Mouse (Mus musculus) heart, postnatal 14 days (tissue): ENCODE measurements around the gene Ino80. TPM values are rescaled to one million over a fixed set of nuclear protein-coding genes. Genes with fewer than 3 reads are reported as not detected.
A peak's percentile ranks its signal among the peaks of the same experiment; 100 is the strongest.

Experiments
- DNase-seq, 2 experiments: peaks; one replicate each; pipeline ENCODE4 v3.0.0; 2021 to 2022
- intact Hi-C: fragments of 180-260 bp; cut with DNase I; formaldehyde crosslinking; loops from one replicate; pipeline ENCODE4 v1.15.1; 2025
- total RNA-seq, 2 experiments: library from RNA; stranded (reverse); gene quantifications; 2 replicates each; pipeline ENCODE4 v1.2.3; 2021

The Ino80 gene
- total RNA-seq, 2 experiments from 2014 or later = 11.8 TPM

DNA sequence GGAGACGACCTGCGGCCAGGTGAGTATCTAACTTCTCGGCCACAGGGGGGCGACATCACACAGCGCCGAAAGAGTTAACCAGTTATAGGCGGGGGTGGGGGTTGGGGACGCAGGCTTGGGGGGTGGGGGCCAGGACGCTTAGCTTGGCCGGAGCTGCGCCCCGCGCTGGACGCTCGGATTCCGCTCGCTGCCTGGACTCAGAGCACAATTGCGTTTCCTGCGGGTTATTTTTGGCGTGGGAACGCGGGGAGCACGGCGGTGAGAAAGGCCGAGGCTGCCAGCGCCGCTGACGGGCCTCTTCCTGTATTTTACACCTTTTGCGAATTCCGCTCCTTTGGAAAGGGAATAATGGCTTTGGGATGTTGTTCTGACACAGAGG lies 150.4 kb downstream of the Ino80 start:
- intact Hi-C loops = loop anchor here (1.0 kb wide), 2 partner anchors 9 to 27 kb away; no protein-coding TSS in a partner anchor
- peak; percentile 74 to 79 for DNase-seq

DNA sequence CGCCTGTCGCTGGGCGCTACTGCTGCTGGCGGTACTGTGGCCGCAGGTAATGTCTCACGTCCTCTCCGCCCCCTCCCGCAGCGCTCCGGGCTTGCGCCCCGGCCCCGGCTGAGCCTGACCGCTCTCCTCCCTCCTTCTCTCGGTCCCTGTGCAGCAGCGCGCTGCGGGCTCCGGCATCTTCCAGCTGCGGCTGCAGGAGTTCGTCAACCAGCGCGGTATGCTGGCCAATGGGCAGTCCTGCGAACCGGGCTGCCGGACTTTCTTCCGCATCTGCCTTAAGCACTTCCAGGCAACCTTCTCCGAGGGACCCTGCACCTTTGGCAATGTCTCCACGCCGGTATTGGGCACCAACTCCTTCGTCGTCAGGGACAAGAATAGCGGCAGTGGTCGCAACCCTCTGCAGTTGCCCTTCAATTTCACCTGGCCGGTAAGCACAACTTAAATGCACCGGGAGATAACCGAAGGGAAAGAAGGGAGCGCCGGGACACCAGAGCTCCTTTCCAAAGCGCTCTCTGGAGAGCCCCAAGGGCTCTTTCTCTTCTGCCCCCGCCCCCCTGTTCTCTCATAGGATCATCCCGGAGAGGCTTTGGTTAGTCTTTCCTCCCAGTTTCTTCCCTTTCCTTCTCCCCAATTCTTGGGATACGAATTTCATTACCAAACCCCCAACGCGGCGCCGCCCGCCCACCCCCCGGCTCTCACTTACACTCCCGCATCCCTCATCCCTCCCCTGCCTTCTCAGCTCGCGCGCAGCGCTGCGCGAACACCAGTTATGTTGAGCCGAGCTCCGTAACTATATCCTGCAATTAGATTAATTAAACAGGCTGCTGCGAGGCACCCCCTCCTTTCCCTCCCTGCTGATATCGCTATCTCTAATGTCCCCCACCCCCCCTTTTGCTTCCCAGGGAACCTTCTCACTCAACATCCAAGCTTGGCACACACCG lies 151.1 kb downstream of the Ino80 start:
- DNase-seq = peak in 1 of 2 experiments; percentile 39
- intact Hi-C loops = loop anchor here (1.0 kb wide), 2 partner anchors 10 to 26 kb away; no protein-coding TSS in a partner anchor

DNA sequence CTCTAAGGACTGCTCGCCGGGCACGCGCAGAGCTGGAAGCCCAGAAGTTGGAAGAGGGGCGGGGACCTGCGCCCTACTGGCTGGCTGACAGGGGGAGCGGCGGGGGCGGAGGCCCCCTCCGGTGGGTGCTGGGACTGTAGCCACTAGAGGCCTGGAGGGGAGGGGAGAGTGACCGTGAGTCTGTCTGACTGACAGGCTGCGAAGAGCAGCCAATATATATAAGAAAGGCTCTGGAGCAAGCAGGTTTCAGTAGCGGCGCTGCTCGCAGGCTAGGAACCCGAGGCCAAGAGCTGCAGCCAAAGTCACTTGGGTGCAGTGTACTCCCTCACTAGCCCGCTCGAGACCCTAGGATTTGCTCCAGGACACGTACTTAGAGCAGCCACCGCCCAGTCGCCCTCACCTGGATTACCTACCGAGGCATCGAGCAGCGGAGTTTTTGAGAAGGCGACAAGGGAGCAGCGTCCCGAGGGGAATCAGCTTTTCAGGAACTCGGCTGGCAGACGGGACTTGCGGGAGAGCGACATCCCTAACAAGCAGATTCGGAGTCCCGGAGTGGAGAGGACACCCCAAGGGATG lies 151.8 kb downstream of the Ino80 start, which contains the start of gene Dll4:
TSS of gene Dll4 (plus strand) at position 217 of the 576 bp plus-strand sequence.
- DNase-seq = peak; percentile 76
- intact Hi-C loops = no loop called here

- no peak for DNase-seq
- intact Hi-C loops = no loop called here
These were observed 152.7 kb downstream of the Ino80 start for GRCm38 (mm10) chr2:119324576-119325318.

DNA sequence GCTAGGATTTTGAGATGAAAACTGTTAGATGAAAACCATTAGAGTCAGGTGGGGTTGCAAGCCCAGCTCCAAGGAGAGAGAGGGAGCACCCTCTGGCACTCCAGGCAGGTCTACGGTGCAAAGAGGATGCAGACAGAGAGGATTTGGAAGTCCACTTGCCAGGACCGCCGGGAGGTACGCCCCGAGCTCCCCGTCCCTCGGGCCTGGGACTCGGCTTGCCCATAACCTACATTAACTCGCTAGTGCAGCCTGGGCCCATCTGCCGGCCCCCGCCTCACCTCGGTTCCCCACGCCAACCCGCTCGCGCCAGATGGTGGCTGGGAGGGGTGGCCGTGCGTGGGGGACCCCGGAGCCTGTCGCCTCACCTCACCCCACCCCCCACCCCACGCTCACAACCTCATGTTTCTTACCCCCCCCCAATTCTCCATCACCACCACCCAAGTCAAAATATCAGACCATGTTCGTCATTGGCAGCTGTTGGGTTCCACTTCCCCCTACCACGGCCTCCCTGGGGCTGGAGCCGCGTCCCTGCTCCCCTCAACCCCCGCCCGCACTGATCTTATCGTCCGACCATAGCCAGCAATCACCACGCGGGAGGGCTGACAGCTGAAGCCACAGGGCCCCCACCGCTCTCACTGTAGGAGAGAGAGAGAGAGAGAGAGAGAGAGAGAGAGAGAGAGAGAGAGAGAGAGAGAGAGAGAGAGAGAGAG lies 153.5 kb downstream of the Ino80 start:
- intact Hi-C loops = no loop called here
- no peak for DNase-seq

Other genes with a start within 250 kb of the Ino80 start
- not detected for gene Ppp1r14d, start 247.8 kb downstream of the Ino80 start, total RNA-seq
- under 1 TPM; 0.17 to 0.26 TPM for gene Spint1, start 240.3 kb downstream of the Ino80 start, total RNA-seq
- not detected for gene Rhov, start 206.4 kb downstream of the Ino80 start, total RNA-seq
- 10 to 100 TPM; 12.8 to 13.3 TPM for gene Vps18, start 188.9 kb downstream of the Ino80 start, total RNA-seq
- gene Dll4, start 151.9 kb downstream of the Ino80 start, total RNA-seq = 10 to 100 TPM; 19.5 to 22.3 TPM
- 10 to 100 TPM; 12.8 to 13.0 TPM for gene Chac1, start 126.5 kb downstream of the Ino80 start, total RNA-seq
- gene Exd1, start 69.9 kb upstream of the Ino80 start, total RNA-seq = under 1 TPM; 0.07 to 0.10 TPM
- gene Chp1, start 70.0 kb upstream of the Ino80 start, total RNA-seq = 10 to 100 TPM; 90.3 to 91.6 TPM
- 1 to 10 TPM; 3.6 to 6.4 TPM for gene Nusap1, start 140.6 kb upstream of the Ino80 start, total RNA-seq
- 1 to 10 TPM in 1 of 2 experiments, under 1 TPM in 1; 0.74 to 1.6 TPM for gene Oip5, start 140.8 kb upstream of the Ino80 start, total RNA-seq
- 10 to 100 TPM; 59.2 to 64.1 TPM for gene Ndufaf1, start 185.1 kb upstream of the Ino80 start, total RNA-seq
- 10 to 100 TPM; 22.6 to 23.5 TPM for gene Rtf1, start 197.4 kb upstream of the Ino80 start, total RNA-seq